Mouse (Mus musculus) MEL (cell line): ENCODE results near the gene Prss28. TPM values are rescaled to one million over a fixed set of nuclear protein-coding genes. Genes with fewer than 3 reads are reported as not detected.

ENCODE experiments used
- DNase-seq: peaks from one replicate; pipeline ENCODE4 v3.0.0; 2011; ENCODE audit warnings: low read depth, low spot score
- H3K27ac ChIP-seq: 2 replicates; pipeline ENCODE4 v1.5.1; 2012; ENCODE audit warnings: low read depth, mild to moderate bottlenecking, control low read depth, low read length, moderate library complexity; ENCODE audit not compliant: control insufficient read depth
- H3K27me3 ChIP-seq, 2 experiments: fragments of 150-350 bp in 1 of 2; sonication (generic) in 1 of 2; 2 replicates each; pipeline ENCODE4 v1.6.1; 2012; ENCODE audit warnings: low read length in 2 of 2, mild to moderate bottlenecking in 2 of 2, improper control_type of control experiment in 1 of 2, moderate library complexity in 1 of 2; ENCODE audit not compliant: insufficient read depth in 2 of 2, control insufficient read depth in 1 of 2
- H3K36me3 ChIP-seq, 2 experiments: 2 replicates each; pipeline ENCODE4 v1.6.1; 2012 to 2014; ENCODE audit warnings: low read length in 2 of 2, improper control_type of control experiment in 1 of 2, inconsistent platforms in 1 of 2, mild to moderate bottlenecking in 1 of 2; ENCODE audit not compliant: insufficient read depth in 2 of 2, control insufficient read depth in 1 of 2
- H3K4me1 ChIP-seq, 2 experiments: fragments of 150-350 bp in 1 of 2; sonication (generic) in 1 of 2; 2 replicates each; pipeline ENCODE4 v1.6.1; 2012; ENCODE audit warnings: low read length in 2 of 2, improper control_type of control experiment in 1 of 2, mild to moderate bottlenecking in 1 of 2; ENCODE audit not compliant: insufficient read depth in 2 of 2, control insufficient read depth in 1 of 2
- H3K4me3 ChIP-seq, 2 experiments: fragments of 150-350 bp in 1 of 2; sonication (generic) in 1 of 2; 2 replicates each; pipeline ENCODE4 v1.5.1; 2012; ENCODE audit warnings: low read depth in 2 of 2, low read length in 2 of 2, mild to moderate bottlenecking in 2 of 2, moderate library complexity in 2 of 2, control low read depth in 1 of 2, improper control_type of control experiment in 1 of 2; ENCODE audit not compliant: control insufficient read depth in 1 of 2, insufficient read depth in 1 of 2
- H3K79me2 ChIP-seq: 2 replicates; pipeline ENCODE4 v1.6.1; 2012; ENCODE audit warnings: mild to moderate bottlenecking, low read length, moderate library complexity; ENCODE audit not compliant: control insufficient read depth, poor library complexity, insufficient read depth
- H3K9ac ChIP-seq: 2 replicates; pipeline ENCODE4 v1.6.1; 2012; ENCODE audit warnings: low read depth, mild to moderate bottlenecking, control low read depth, low read length, moderate library complexity; ENCODE audit not compliant: control insufficient read depth, poor library complexity, severe bottlenecking
- H3K9me3 ChIP-seq: fragments of 150-350 bp; sonication (generic); replicated peaks from 2 replicates; pipeline ENCODE4 v1.6.1; 2012; ENCODE audit warnings: mild to moderate bottlenecking, low read length, improper control_type of control experiment, moderate library complexity; ENCODE audit not compliant: insufficient read depth
- CTCF ChIP-seq, 3 experiments: IDR thresholded peaks in 2 of 3; conservative IDR thresholded peaks in 1 of 3; 2 replicates each; pipeline ENCODE4 v1.5.1; 2011 to 2012; ENCODE audit warnings: low read length in 3 of 3, low read depth in 2 of 3, mild to moderate bottlenecking in 2 of 3, improper control_type of control experiment in 1 of 3, inconsistent platforms in 1 of 3, mixed read lengths in 1 of 3, moderate library complexity in 1 of 3; ENCODE audit not compliant: control insufficient read depth in 1 of 3, insufficient read depth in 1 of 3, poor library complexity in 1 of 3, severe bottlenecking in 1 of 3
- E2F4 ChIP-seq: IDR thresholded peaks from 2 replicates; pipeline ENCODE4 v1.6.1; 2011; ENCODE audit warnings: low read depth, low read length, improper control_type of control experiment, borderline replicate concordance
- GABPA ChIP-seq: IDR thresholded peaks from 2 replicates; pipeline ENCODE4 v1.6.1; 2012; ENCODE audit warnings: low read depth, mild to moderate bottlenecking, inconsistent platforms, low read length, improper control_type of control experiment, moderate library complexity
- GATA1 ChIP-seq: IDR thresholded peaks from 2 replicates; pipeline ENCODE4 v1.6.1; 2011; ENCODE audit warnings: low read depth, low read length, improper control_type of control experiment
- MAFK ChIP-seq: IDR thresholded peaks from 2 replicates; pipeline ENCODE4 v1.6.1; 2011; ENCODE audit warnings: low read depth, mild to moderate bottlenecking, low read length, improper control_type of control experiment, borderline replicate concordance
- MEF2A ChIP-seq: IDR thresholded peaks from 2 replicates; pipeline ENCODE4 v1.6.1; 2014; ENCODE audit warnings: low read depth, mild to moderate bottlenecking, inconsistent platforms, low read length, improper control_type of control experiment; ENCODE audit not compliant: poor library complexity, insufficient replicate concordance, severe bottlenecking; ENCODE audit errors: extremely low read depth
- MXI1 ChIP-seq: IDR thresholded peaks from 2 replicates; pipeline ENCODE4 v1.6.1; 2011; ENCODE audit warnings: mild to moderate bottlenecking, low read depth, low read length, improper control_type of control experiment
- MYB ChIP-seq: IDR thresholded peaks from 2 replicates; pipeline ENCODE4 v1.6.1; 2011; ENCODE audit warnings: mild to moderate bottlenecking, low read depth, low read length, improper control_type of control experiment
- MYC ChIP-seq: IDR thresholded peaks from 2 replicates; pipeline ENCODE4 v1.6.1; 2011; ENCODE audit warnings: low read depth, mild to moderate bottlenecking, low read length, improper control_type of control experiment, moderate library complexity
- POLR2A ChIP-seq, 2 experiments: IDR thresholded peaks; 2 replicates each; pipeline ENCODE4 v1.6.1; 2011 to 2012; ENCODE audit warnings: low read length in 2 of 2, mild to moderate bottlenecking in 2 of 2, control low read depth in 1 of 2, improper control_type of control experiment in 1 of 2, low read depth in 1 of 2, moderate library complexity in 1 of 2; ENCODE audit not compliant: control insufficient read depth in 1 of 2, insufficient read depth in 1 of 2, poor library complexity in 1 of 2
- POLR2AphosphoS2 ChIP-seq: IDR thresholded peaks from 2 replicates; pipeline ENCODE4 v1.6.1; 2011; ENCODE audit warnings: low read length, improper control_type of control experiment
- POLR2AphosphoS5 ChIP-seq: IDR thresholded peaks from 2 replicates; pipeline ENCODE4 v1.6.1; 2012; ENCODE audit warnings: low read depth, borderline replicate concordance, mild to moderate bottlenecking, inconsistent platforms, low read length, moderate library complexity, mixed read lengths
- RAD21 ChIP-seq: IDR thresholded peaks from 2 replicates; pipeline ENCODE4 v1.6.1; 2011; ENCODE audit warnings: mild to moderate bottlenecking, low read depth, low read length, improper control_type of control experiment
- RCOR1 ChIP-seq: IDR thresholded peaks from 2 replicates; pipeline ENCODE4 v1.6.1; 2012; ENCODE audit warnings: low read depth, mild to moderate bottlenecking, inconsistent platforms, low read length, improper control_type of control experiment
- SMC3 ChIP-seq: IDR thresholded peaks from 2 replicates; pipeline ENCODE4 v1.6.1; 2011; ENCODE audit warnings: low read depth, low read length, improper control_type of control experiment
- TAL1 ChIP-seq: IDR thresholded peaks from 2 replicates; pipeline ENCODE4 v1.6.1; 2012; ENCODE audit warnings: mild to moderate bottlenecking, inconsistent platforms, low read length, moderate library complexity, mixed read lengths
- TCF12 ChIP-seq: IDR thresholded peaks from 2 replicates; pipeline ENCODE4 v1.6.1; 2014; ENCODE audit warnings: low read depth, mild to moderate bottlenecking, inconsistent platforms, low read length, improper control_type of control experiment, moderate library complexity
- UBTF ChIP-seq: IDR thresholded peaks from 2 replicates; pipeline ENCODE4 v1.6.1; 2012; ENCODE audit warnings: low read depth, mild to moderate bottlenecking, inconsistent platforms, low read length, improper control_type of control experiment, moderate library complexity, borderline replicate concordance; ENCODE audit not compliant: insufficient read depth
- ZC3H11A ChIP-seq: IDR thresholded peaks from 2 replicates; pipeline ENCODE4 v1.6.1; 2012; ENCODE audit warnings: low read depth, mild to moderate bottlenecking, inconsistent platforms, low read length, improper control_type of control experiment
- ZMIZ1 ChIP-seq: IDR thresholded peaks from 2 replicates; pipeline ENCODE4 v1.6.1; 2012; ENCODE audit warnings: low read depth, mild to moderate bottlenecking, inconsistent platforms, low read length, improper control_type of control experiment, moderate library complexity
- ZNF384 ChIP-seq: IDR thresholded peaks from 2 replicates; pipeline ENCODE4 v1.6.1; 2012; ENCODE audit warnings: low read depth, mild to moderate bottlenecking, inconsistent platforms, low read length, improper control_type of control experiment
- polyA plus RNA-seq, 2 experiments: library from polyadenylated mRNA; stranded (reverse) in 1 of 2; unstranded in 1 of 2; fragments of >175 nt in 1 of 2; fragments of >200 nt in 1 of 2; gene quantifications; 2 replicates each; pipeline versions ENCODE4 v1.2.1 to v1.2.4; 2012; ENCODE audit warnings: low replicate concordance in 2 of 2, low read depth in 1 of 2; ENCODE audit not compliant: insufficient read length in 2 of 2, insufficient read depth in 1 of 2, missing spikeins in 1 of 2
- total RNA-seq: library from RNA; depleted of rRNA; stranded (reverse); fragments of 300-350 nt; gene quantifications from 2 replicates; pipeline ENCODE4 v1.2.3, GENCODE M21; 2012; rRNA removed

Prss28 gene
- not detected in 2 replicates for total RNA-seq
- polyA plus RNA-seq: not detected

DNA sequence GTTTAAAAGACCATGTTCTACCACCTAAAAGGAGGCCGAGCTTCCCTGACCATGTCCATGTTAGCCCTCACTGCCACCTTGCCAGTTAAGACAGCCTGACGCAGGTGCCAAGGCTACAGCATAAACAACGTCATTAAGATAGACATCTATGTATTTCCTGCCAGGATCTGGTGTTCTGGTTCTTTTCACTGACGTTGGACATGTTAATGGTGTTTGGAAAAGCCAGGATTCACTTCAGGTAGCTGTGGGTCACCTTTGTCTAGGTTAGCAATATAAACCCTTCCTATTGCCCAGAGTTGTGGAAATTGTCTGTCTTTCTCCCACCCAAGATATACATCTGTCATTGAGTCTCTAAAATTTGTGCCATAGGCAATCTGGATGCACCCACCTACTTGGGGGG, at the start of gene Prss28:
Gene Prss28 (plus strand): TSS at position 301 of the 400 bp plus-strand sequence.
- no peaks in the 10 kb centered on the region for H3K4me1 ChIP-seq
- peaks cover 1 to 7% of the 10 kb centered on the region in 2 experiments; a peak in 3 of 4 replicates for H3K27me3 ChIP-seq
- no peak within 1 kb of the TSS for H3K4me3 ChIP-seq
- no peaks in the 10 kb centered on the region for H3K79me2 ChIP-seq
- no peaks in the 10 kb centered on the region for H3K36me3 ChIP-seq
- no peaks in the 10 kb centered on the region for H3K9me3 ChIP-seq
- no peak for DNase-seq
- H3K27ac ChIP-seq: no peak within 1 kb of the TSS
- H3K9ac ChIP-seq: no peak within 1 kb of the TSS
- TF ChIP-seq POLR2AphosphoS2 (no peak), GABPA (no peak), POLR2A (IDR thresholded peaks at IDR 0.05; ENCODE audit: control insufficient read depth in 1 of 2, insufficient read depth in 1 of 2, low read depth in 1 of 2, low read length in 2 of 2, poor library complexity in 1 of 2) (no peak), GATA1 (no peak), ZNF384 (no peak), POLR2AphosphoS5 (no peak), MAFK (no peak), UBTF (no peak), RAD21 (no peak), E2F4 (no peak), MYC (no peak), RCOR1 (no peak)

DNA sequence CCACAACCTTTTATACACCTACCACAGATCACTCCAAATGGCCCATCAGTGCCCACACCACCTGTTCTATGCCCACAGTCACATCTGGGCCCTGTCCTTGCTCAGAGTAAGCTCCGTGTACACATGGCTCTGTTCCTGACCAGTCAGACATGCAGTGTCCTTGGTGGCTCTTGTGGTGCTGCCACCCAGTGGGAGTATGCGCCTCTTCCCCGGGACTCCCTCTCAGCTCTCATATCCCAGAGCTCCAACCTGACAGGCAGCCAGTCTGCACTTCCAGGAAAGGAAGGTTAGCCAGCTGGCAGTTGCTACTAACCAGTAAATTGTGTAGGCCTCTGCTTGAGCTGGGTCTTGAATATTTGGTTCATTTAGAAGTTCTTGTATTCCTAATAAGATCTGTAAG, 44.0 kb upstream of the Prss28 start:
- Histone ChIP-seq H3K27ac (no peak overlapping the region), H3K4me1 (no peaks in the 10 kb centered on the region), H3K4me3 (no peak overlapping the region), H3K36me3 (peaks cover 4 to 36% of the 10 kb centered on the region in 2 experiments), H3K79me2 (peaks cover 11% of the 10 kb centered on the region), H3K9me3 (no peaks in the 10 kb centered on the region), H3K9ac (no peak overlapping the region), H3K27me3 (no peaks in the 10 kb centered on the region)
- TF ChIP-seq MYC (no peak), SMC3 (peak; percentile 31), GATA1 (no peak), CTCF (IDR thresholded peaks at IDR 0.05 in 2 of 3, conservative IDR thresholded peaks at IDR 0.05 in 1 of 3; ENCODE audit: control insufficient read depth in 1 of 3, insufficient read depth in 1 of 3, low read depth in 2 of 3, low read length in 3 of 3, poor library complexity in 1 of 3, severe bottlenecking in 1 of 3) (peak; percentile 12 to 48 (median 33); a peak in 4 of 6 replicates)
- no peak for DNase-seq

DNA sequence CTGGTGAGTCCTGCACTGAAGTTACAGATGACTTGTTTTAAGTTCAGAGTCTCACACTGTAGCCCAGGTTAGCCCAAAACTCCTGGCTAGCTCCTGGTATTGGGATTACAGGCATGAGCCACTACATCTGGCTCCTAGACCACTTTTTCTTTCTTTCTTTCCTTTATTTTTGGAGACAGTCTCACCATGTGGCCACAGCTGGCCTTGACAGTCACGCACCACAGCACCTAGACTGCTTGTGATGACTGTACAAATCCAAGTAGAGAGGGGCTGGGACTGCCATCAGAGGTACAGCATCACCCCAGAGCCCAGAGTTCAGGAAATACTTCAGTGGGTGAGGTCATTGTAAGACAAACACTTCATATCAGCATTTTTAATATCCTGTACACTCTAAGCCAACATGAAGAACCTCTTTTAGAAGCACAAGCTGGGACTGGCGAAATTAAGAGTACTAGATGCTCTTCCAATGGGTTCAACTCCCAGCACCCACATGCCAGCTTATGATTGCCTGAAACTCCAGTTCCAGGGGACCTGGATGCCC, 37.6 kb upstream of the Prss28 start:
- peaks cover 22 to 33% of the 10 kb centered on the region in 2 experiments for H3K36me3 ChIP-seq
- H3K27ac ChIP-seq: no peak overlapping the region
- no peak for TF ChIP-seq MXI1
- no peak for TF ChIP-seq POLR2A (IDR thresholded peaks at IDR 0.05; ENCODE audit: control insufficient read depth in 1 of 2, insufficient read depth in 1 of 2, low read depth in 1 of 2, low read length in 2 of 2, poor library complexity in 1 of 2)
- no peak for TF ChIP-seq MYB
- TF ChIP-seq POLR2AphosphoS5: no peak
- no peak for TF ChIP-seq RCOR1
- no peak for TF ChIP-seq RAD21
- no peak for TF ChIP-seq TCF12
- TF ChIP-seq E2F4: no peak
- no peak for TF ChIP-seq TAL1
- TF ChIP-seq MEF2A: no peak
- TF ChIP-seq ZMIZ1: no peak
- no peak for TF ChIP-seq POLR2AphosphoS2
- no peak for TF ChIP-seq ZC3H11A
- peaks cover 52% of the 10 kb centered on the region for H3K79me2 ChIP-seq
- DNase-seq: no peak
- peak overlapping the region; percentile 9; the same call in 1 of the 2 replicates for H3K9ac ChIP-seq
- no peaks in the 10 kb centered on the region for H3K27me3 ChIP-seq
- no peaks in the 10 kb centered on the region for H3K9me3 ChIP-seq
- no peak overlapping the region for H3K4me3 ChIP-seq
- peaks cover 9 to 31% of the 10 kb centered on the region in 2 experiments for H3K4me1 ChIP-seq
